Mouse (Mus musculus): ENCODE results near the gene Srrm4.

Srrm4 gene

GRCm38 (mm10) chr5:116490826-116491225 lies 100.8 kb downstream of the Srrm4 start:
- DNase-seq (ENCODE audit: low spot score), result no peak

- DNase-seq (ENCODE audit: low spot score), result no peak
These were observed 102.0 kb downstream of the Srrm4 start for GRCm38 (mm10) chr5:116489621-116490020.

- DNase-seq (ENCODE audit: low spot score), result no peak
These were observed 105.5 kb downstream of the Srrm4 start for GRCm38 (mm10) chr5:116486135-116486534.

GRCm38 (mm10) chr5:116485069-116485468 lies 106.5 kb downstream of the Srrm4 start:
- DNase-seq (ENCODE audit: low spot score), result peak; percentile 44

- DNase-seq (ENCODE audit: low spot score), result no peak
These were observed 107.4 kb downstream of the Srrm4 start for GRCm38 (mm10) chr5:116484236-116484635.

- no peak for DNase-seq (ENCODE audit: low spot score)
These were observed 112.8 kb downstream of the Srrm4 start for GRCm38 (mm10) chr5:116478607-116479371.

- DNase-seq (ENCODE audit: low spot score), result peak; percentile 24
These were observed 115.6 kb downstream of the Srrm4 start for GRCm38 (mm10) chr5:116476006-116476405.

- DNase-seq (ENCODE audit: low spot score), result no peak
These were observed 130.1 kb downstream of the Srrm4 start for GRCm38 (mm10) chr5:116461354-116462042.

GRCm38 (mm10) chr5:116459970-116460369 lies 131.6 kb downstream of the Srrm4 start:
- no peak for DNase-seq (ENCODE audit: low spot score)

GRCm38 (mm10) chr5:116457791-116458190 lies 133.8 kb downstream of the Srrm4 start:
- DNase-seq (ENCODE audit: low spot score), result no peak

- DNase-seq (ENCODE audit: low spot score), result no peak
These were observed 134.7 kb downstream of the Srrm4 start for GRCm38 (mm10) chr5:116456796-116457515.

- peak; percentile 72 for DNase-seq (ENCODE audit: low spot score)
These were observed 138.2 kb downstream of the Srrm4 start for GRCm38 (mm10) chr5:116453401-116453851.

GRCm38 (mm10) chr5:116450901-116451300 lies 140.7 kb downstream of the Srrm4 start:
- no peak for DNase-seq (ENCODE audit: low spot score)

GRCm38 (mm10) chr5:116449522-116450225 lies 141.9 kb downstream of the Srrm4 start:
- DNase-seq (ENCODE audit: low spot score), result no peak

- DNase-seq (ENCODE audit: low spot score), result no peak
These were observed 143.0 kb downstream of the Srrm4 start for GRCm38 (mm10) chr5:116448409-116449191.

- no peak for DNase-seq (ENCODE audit: low spot score)
These were observed 143.7 kb downstream of the Srrm4 start for GRCm38 (mm10) chr5:116447821-116448350.

GRCm38 (mm10) chr5:116446552-116446951 lies 145.1 kb downstream of the Srrm4 start:
- no peak for DNase-seq (ENCODE audit: low spot score)

- no peak for DNase-seq (ENCODE audit: low spot score)
These were observed 145.8 kb downstream of the Srrm4 start for GRCm38 (mm10) chr5:116445634-116446367.

- DNase-seq (ENCODE audit: low spot score), result no peak
These were observed 147.1 kb downstream of the Srrm4 start for GRCm38 (mm10) chr5:116444517-116444916.

- no peak for DNase-seq (ENCODE audit: low spot score)
These were observed 148.1 kb downstream of the Srrm4 start for GRCm38 (mm10) chr5:116443459-116443940.

All from urinary bladder, postnatal 14 days (tissue).